In the genomic region with DNA sequence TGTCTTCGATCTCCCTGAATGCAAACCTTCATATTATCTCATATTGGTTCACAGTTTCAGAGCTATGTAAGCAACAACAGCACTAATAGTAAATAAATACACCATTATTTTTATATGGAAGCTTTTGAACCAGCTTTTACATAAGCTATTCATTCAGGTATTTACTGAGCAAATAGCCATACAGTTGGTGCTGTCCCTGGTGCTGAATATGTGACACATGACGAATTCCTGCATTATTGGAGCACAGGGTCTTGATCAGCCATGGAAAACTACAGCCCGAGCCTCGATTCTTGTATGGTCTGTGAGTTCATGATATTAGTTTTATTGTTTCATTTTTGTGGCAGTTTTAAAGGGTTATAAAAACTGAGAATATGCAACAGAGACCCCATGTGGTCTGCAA, we compare ENCODE assay signal across 9 mouse cellular contexts.
A peak's percentile ranks its signal among the peaks of the same experiment; 100 is the strongest.
DNase-seq lines count a peak whose midpoint lies in the region; ATAC-seq lines count a peak whose summit lies in the region.
"Had no signal": no experiment of that assay in that cellular context is flagged by ENCODE, and none has a peak within 500 bp of the region (broad histone marks: within the 10 kb centered on the region; RNA-seq: fewer than 3 reads in every experiment).

No protein-coding gene starts in this region.

- WGBS in hindbrain, embryonic 11.5 days: 69% methylated on average over 4 of the region's 4 CpGs
- WGBS in hindbrain, embryonic 12.5 days: 67% methylated on average over 4 of the region's 4 CpGs

- H3K9ac ChIP-seq in hindbrain, embryonic 11.5 days (ENCODE audit: low read depth, low read length): no peak overlapping the region
- H3K9ac ChIP-seq in hindbrain, embryonic 12.5 days: no peak overlapping the region

- no peak overlapping the region for H3K4me2 ChIP-seq in hindbrain, embryonic 11.5 days (replicated peaks; ENCODE audit: low read depth, low read length)
- H3K4me2 ChIP-seq in hindbrain, embryonic 12.5 days (replicated peaks): no peak overlapping the region

- no peaks in the 10 kb centered on the region for H3K9me3 ChIP-seq in hindbrain, embryonic 11.5 days (ENCODE audit: control insufficient read depth, low read length)
- no peaks in the 10 kb centered on the region for H3K9me3 ChIP-seq in hindbrain, embryonic 12.5 days (replicated peaks)

- H3K4me3 ChIP-seq in hindbrain, embryonic 11.5 days (ENCODE audit: low read depth, low read length): no peak overlapping the region
- no peak overlapping the region for H3K4me3 ChIP-seq in hindbrain, embryonic 12.5 days

- no peaks in the 10 kb centered on the region for H3K36me3 ChIP-seq in hindbrain, embryonic 11.5 days (ENCODE audit: control insufficient read depth, insufficient read depth, low read length)
- H3K36me3 ChIP-seq in hindbrain, embryonic 12.5 days: no peaks in the 10 kb centered on the region

- H3K27me3 ChIP-seq in hindbrain, embryonic 11.5 days (ENCODE audit: control insufficient read depth, insufficient read depth, low read length): no peaks in the 10 kb centered on the region
- no peaks in the 10 kb centered on the region for H3K27me3 ChIP-seq in hindbrain, embryonic 12.5 days

- ATAC-seq in hindbrain, embryonic 11.5 days (ENCODE audit: low FRiP score): no peak
- no peak for ATAC-seq in hindbrain, embryonic 12.5 days (ENCODE audit: low FRiP score)
- ATAC-seq: intestine, postnatal 0 days had no signal

- no peak overlapping the region for H3K27ac ChIP-seq in hindbrain, embryonic 11.5 days (ENCODE audit: low read depth, low read length)
- no peak overlapping the region for H3K27ac ChIP-seq in hindbrain, embryonic 12.5 days

- no peaks in the 10 kb centered on the region for H3K4me1 ChIP-seq in hindbrain, embryonic 11.5 days (replicated peaks; ENCODE audit: control insufficient read depth, insufficient read depth, low read length)
- H3K4me1 ChIP-seq in hindbrain, embryonic 12.5 days: no peaks in the 10 kb centered on the region

- DNase-seq in hindbrain, embryonic 11.5 days (ENCODE audit: low spot score): peak; percentile 66
- peak; percentile 38 to 47 for DNase-seq in B cell, adult 2 months
- DNase-seq in adrenal gland, adult 8-10 months: peak; percentile 2
- DNase-seq in kidney, postnatal 4 days: peak; percentile 78 to 80
- no peak for DNase-seq in frontal cortex, postnatal 36 days (ENCODE audit: low spot score in 2 of 2)
- DNase-seq in thymus, adult 18-20 months: no peak
- DNase-seq in cerebellum, postnatal 4 days (ENCODE audit: low spot score in 2 of 2): no peak

Comparison
In these comparisons a context has a peak if more than half of its experiments do, and no peak if none do; other contexts are left out.
1. DNase-seq: peak in hindbrain, embryonic 11.5 days (single experiment), B cell, adult 2 months (2 of 2), adrenal gland, adult 8-10 months (single experiment) and kidney, postnatal 4 days (2 of 2); none in frontal cortex, postnatal 36 days (0 of 2), thymus, adult 18-20 months (0 of 2) and cerebellum, postnatal 4 days (0 of 2).